Mouse (Mus musculus) neural tube, embryonic 15.5 days (tissue): Measurements from ENCODE around the gene Art5. TPM values are rescaled to one million over a fixed set of nuclear protein-coding genes. Genes with fewer than 3 reads are reported as not detected.
"Not testable (repeated sequence)": the region's sequence is repeated elsewhere in the genome, so short reads cannot be mapped to it uniquely, and the experiment has no call there.

ENCODE experiments used
- ATAC-seq: fragments of 200-750 bp; cut with Nextera tagmentation; 2 replicates; pipeline ENCODE4 v1.8.0; 2017; ENCODE audit warnings: mild to moderate bottlenecking, moderate TSS enrichment, moderate library complexity; ENCODE audit not compliant: low FRiP score
- H3K27ac ChIP-seq: fragments of 300-500 bp; sonication (generic); replicated peaks from 2 replicates; pipeline ENCODE4 v1.5.1; 2015; ENCODE audit warnings: mild to moderate bottlenecking, inconsistent platforms
- H3K27me3 ChIP-seq: fragments of 300-500 bp; sonication (generic); replicated peaks from 2 replicates; pipeline ENCODE4 v1.6.1; 2015; ENCODE audit warnings: inconsistent platforms
- H3K36me3 ChIP-seq: fragments of 300-500 bp; sonication (generic); 2 replicates; pipeline ENCODE4 v1.6.1; 2015; ENCODE audit warnings: inconsistent platforms
- H3K4me1 ChIP-seq: fragments of 300-500 bp; sonication (generic); 2 replicates; pipeline ENCODE4 v1.6.1; 2015; ENCODE audit warnings: inconsistent platforms
- H3K4me2 ChIP-seq: fragments of 300-500 bp; sonication (generic); 2 replicates; pipeline ENCODE4 v1.6.1; 2015; ENCODE audit warnings: inconsistent platforms, mild to moderate bottlenecking, moderate library complexity
- H3K4me3 ChIP-seq: fragments of 300-500 bp; sonication (generic); replicated peaks from 2 replicates; pipeline ENCODE4 v1.5.1; 2015; ENCODE audit warnings: mild to moderate bottlenecking, inconsistent platforms
- H3K9ac ChIP-seq: fragments of 300-500 bp; sonication (generic); replicated peaks from 2 replicates; pipeline ENCODE4 v1.6.1; 2015; ENCODE audit warnings: mild to moderate bottlenecking, inconsistent platforms
- H3K9me3 ChIP-seq: fragments of 300-500 bp; sonication (generic); replicated peaks from 2 replicates; pipeline ENCODE4 v1.6.1; 2016; ENCODE audit warnings: inconsistent platforms
- WGBS: fragments of 180-500 bp; shearing (Covaris S2); methylation state at CpG from one replicate; pipeline ENCODE4 v1.1.7; 2015; ENCODE audit warnings: mixed read lengths; 5-methylcytosine and 5-hydroxymethylcytosine counted together
- polyA plus RNA-seq: library from polyadenylated mRNA; unstranded; fragments of >200 nt; fragmentation: Nextera tagmentation; extraction: Ambion mirVana; gene quantifications from 2 replicates; pipeline ENCODE4 v1.2.1, GENCODE M21; 2015

The Art5 gene
- polyA plus RNA-seq, 1 experiment from 2014 or later: 0.23 TPM

DNA sequence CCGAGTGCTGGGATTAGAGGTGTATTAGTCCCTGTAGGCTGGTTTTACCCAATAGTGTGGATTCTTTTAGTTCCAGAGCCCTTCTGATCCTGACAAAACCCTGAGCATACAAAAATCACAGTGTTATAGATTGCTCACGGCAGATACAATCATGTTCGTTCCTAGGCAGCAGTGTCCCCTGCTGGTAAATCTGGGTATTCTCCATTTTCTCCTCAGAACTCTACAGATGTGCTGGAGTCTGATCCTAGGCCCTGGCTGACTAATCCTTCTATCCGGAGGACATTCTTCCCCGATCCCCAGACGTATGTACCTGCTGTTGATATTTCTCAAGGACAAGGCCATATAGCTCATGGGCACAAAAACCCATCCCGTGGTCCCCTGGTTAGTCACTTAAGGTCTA, 30.8 kb downstream of the Art5 start:
- H3K27ac ChIP-seq: no peak overlapping the region
- H3K4me3 ChIP-seq: no peak overlapping the region
- no peak overlapping the region for H3K9ac ChIP-seq
- no peaks in the 10 kb centered on the region for H3K9me3 ChIP-seq
- 80% methylated on average over 7 of the region's 7 CpGs for WGBS
- H3K4me1 ChIP-seq: no peaks in the 10 kb centered on the region
- H3K4me2 ChIP-seq: no peak overlapping the region
- peaks cover 78% of the 10 kb centered on the region for H3K36me3 ChIP-seq
- H3K27me3 ChIP-seq: no peaks in the 10 kb centered on the region
- no peak for ATAC-seq

DNA sequence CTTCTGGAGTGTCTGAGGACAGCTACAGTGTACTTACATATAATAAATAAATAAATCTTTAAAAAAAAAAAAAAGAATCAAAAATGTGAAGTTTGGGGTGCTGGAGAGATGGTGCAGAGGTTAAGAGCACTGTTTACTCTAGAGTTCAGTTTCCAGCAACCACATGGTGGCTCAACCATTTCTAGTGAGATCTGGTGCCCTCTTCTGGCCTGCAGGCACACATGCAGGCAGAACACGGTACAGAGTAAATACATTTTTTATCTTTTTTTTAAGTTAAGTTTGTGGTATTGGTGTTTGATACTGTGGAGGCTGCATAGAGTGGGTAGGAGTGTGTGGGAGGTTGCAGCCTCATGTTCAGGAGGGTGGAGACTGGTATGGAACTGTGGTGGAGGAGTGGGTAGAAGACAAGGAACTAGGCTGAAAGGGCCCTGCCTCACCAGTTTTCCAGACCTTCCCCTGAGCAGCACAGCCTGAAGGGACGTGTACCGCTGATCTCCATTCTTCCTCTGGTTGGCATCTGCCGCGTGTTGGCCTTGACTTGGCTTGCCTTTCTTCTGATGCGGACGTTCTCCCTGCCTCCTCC, 32.5 kb downstream of the Art5 start:
- Histone ChIP-seq H3K4me2 (no peak overlapping the region), H3K4me3 (no peak overlapping the region), H3K4me1 (no peaks in the 10 kb centered on the region), H3K9ac (no peak overlapping the region), H3K27ac (no peak overlapping the region), H3K36me3 (peaks cover 78% of the 10 kb centered on the region), H3K27me3 (no peaks in the 10 kb centered on the region), H3K9me3 (no peaks in the 10 kb centered on the region)
- 90% methylated on average over 7 of the region's 7 CpGs for WGBS
- ATAC-seq: no peak

DNA sequence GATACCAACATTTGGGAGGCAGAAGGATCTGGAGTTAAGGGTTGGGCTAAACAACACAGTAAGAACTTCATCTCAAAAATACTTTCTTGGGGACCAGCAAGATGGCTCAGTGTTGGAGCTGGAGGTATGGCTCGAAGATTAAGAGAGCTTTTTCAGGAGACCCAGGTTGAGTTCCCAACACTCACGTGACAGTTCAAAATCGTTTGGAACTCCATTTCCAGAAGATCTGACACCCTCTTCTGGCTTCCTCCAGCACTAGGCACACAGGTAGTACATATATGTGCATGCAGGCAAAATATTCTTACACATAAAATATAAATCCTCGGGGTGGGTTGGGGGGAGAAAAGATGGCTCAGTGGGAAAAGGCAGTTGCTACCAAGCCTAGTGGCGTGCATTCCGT, 42.9 kb downstream of the Art5 start:
- no peaks in the 10 kb centered on the region for H3K27me3 ChIP-seq
- peak overlapping the region; percentile 69 for H3K4me2 ChIP-seq
- no peak for ATAC-seq
- H3K36me3 ChIP-seq: peaks cover 3% of the 10 kb centered on the region; the same call in 1 of the 2 replicates
- WGBS: 87% methylated on average over 6 of the region's 6 CpGs
- peaks cover 38% of the 10 kb centered on the region for H3K4me1 ChIP-seq
- H3K4me3 ChIP-seq: peak overlapping the region; percentile 79
- no peak overlapping the region for H3K27ac ChIP-seq
- no peaks in the 10 kb centered on the region for H3K9me3 ChIP-seq
- H3K9ac ChIP-seq: peak overlapping the region; percentile 68; the same call in 1 of the 2 replicates

DNA sequence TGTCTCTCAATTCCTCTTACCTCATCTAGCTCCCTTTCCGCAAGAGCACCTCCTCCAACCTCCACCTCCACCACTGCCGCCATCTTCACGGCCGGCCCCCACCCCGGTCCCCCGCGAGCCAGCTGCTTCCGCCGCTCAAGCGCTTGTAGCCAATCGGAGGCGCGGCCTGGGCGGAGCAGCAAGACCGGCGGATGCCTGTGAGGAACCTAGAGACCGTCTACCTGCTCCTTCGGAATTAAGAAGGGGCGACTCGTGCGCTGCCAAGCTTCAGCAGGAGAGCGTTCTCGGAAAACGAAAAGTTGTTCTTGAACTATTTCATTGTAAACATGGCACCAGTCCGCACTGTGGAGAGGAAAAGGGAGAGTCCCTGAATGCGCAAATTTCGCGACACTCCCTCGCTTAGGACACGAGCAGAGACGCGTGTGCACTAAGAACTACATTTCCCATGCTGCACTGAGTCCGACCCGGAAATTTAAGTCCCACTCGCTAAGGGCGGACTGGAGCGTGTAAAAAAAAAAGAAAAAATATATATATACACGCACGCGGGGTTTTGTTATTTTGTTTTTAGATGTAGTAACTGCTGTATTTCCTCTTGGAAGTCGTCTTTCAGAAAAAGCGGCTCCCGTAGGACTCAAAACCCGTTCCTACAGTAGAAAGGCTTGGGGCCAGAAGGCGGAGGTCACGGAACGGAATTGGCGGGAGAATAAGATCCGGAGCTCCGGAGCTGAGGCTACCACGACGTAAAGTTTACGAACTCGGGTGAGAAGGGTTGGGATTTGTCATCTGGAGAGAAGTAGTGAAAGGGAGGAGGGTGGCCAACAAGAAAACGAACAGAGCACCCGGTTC, 44.0 kb downstream of the Art5 start, which contains the start of the genes Rnf121, Xndc1 and Xntrpc:
TSS of gene Rnf121 (minus strand) at position 424 of the 846 bp plus-strand sequence.
TSS of gene Xndc1 (plus strand) at position 466 of the 846 bp plus-strand sequence.
TSS of gene Xntrpc (plus strand) at position 668 of the 846 bp plus-strand sequence.
- no peaks in the 10 kb centered on the region for H3K9me3 ChIP-seq
- peaks cover 39% of the 10 kb centered on the region for H3K4me1 ChIP-seq
- H3K9ac ChIP-seq: peak within 1 kb of the TSS; percentile 68
- H3K27me3 ChIP-seq: no peaks in the 10 kb centered on the region
- WGBS: under 1% methylated on average over 56 of the region's 56 CpGs
- H3K27ac ChIP-seq: peak within 1 kb of the TSS; percentile 91
- H3K4me3 ChIP-seq: peak within 1 kb of the TSS; percentile 79
- no peaks in the 10 kb centered on the region for H3K36me3 ChIP-seq
- peak; percentile 99 for ATAC-seq
- peak within 1 kb of the TSS; percentile 69 for H3K4me2 ChIP-seq

DNA sequence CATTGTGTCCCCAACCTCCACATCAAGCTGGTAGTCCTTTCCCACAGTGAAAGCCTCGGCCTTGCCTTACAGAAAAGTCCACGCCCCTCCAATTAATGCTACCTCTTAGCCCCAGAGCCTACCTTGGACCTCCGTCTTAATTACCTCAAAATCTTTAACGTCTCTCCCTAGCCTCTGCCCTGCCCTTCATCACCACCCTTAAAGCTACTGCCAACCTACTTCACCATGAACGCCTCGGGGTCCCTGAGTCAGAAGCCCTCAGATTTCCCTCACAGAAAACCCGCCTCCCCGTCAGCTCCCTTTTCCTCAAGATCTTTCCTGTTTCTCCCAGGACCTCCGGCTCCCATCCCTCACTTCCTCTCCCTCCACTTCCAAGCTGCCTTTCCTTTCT, 44.6 kb downstream of the Art5 start:
- Histone ChIP-seq H3K4me1 (peaks cover 39% of the 10 kb centered on the region), H3K9me3 (no peaks in the 10 kb centered on the region), H3K36me3 (no peaks in the 10 kb centered on the region), H3K27me3 (no peaks in the 10 kb centered on the region), H3K4me2 (peak overlapping the region; percentile 69), H3K4me3 (peak overlapping the region; percentile 79), H3K27ac (peak overlapping the region; percentile 91), H3K9ac (peak overlapping the region; percentile 68)
- WGBS: 1% methylated on average over 9 of the region's 9 CpGs
- ATAC-seq: peak; percentile 54

DNA sequence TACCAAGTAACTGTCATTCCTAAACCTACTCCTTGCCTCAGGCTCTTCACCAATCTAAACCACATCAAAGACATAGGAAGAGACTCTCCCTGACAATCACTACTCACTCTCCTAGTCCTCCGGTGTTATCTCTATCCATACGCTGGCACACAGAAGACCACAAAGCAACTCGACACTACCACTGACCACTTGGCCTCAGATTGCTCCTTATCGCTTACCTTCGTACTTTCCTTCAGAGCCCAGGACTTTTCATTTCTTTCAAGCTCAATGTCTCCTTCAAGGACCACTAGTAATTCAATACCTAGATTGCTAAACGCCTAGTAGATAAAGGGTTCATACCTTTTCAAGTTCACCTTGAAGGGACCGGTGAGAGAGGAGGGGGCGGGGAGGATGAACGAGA, 45.4 kb downstream of the Art5 start:
- peaks cover 39% of the 10 kb centered on the region for H3K4me1 ChIP-seq
- no peak for ATAC-seq
- peak overlapping the region; percentile 79 for H3K4me3 ChIP-seq
- WGBS: 87% methylated on average over 9 of the region's 9 CpGs
- no peak overlapping the region; the same call in 1 of the 2 replicates for H3K9ac ChIP-seq
- H3K36me3 ChIP-seq: no peaks in the 10 kb centered on the region
- no peaks in the 10 kb centered on the region for H3K27me3 ChIP-seq
- no peaks in the 10 kb centered on the region for H3K9me3 ChIP-seq
- no peak overlapping the region for H3K27ac ChIP-seq
- H3K4me2 ChIP-seq: peak overlapping the region; percentile 69

DNA sequence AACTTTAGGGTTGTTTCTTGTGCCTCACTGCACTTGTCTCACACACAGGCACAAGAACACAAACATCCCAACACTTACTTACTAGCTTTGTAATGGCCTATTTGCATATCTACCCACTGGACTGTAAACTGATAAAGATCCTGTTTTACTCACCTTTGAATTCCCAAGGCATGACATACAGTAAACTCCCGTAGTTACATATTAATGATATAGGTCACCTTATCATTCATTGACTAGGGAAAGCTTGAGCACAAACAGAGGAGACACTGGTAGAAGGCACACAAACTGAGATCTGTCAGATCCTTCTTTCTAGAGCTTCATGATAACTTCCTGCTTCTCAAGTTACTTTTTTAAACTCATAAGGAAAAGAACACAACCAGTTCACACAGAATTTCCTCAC, 47.1 kb downstream of the Art5 start:
- H3K4me1 ChIP-seq: peaks cover 39% of the 10 kb centered on the region

DNA sequence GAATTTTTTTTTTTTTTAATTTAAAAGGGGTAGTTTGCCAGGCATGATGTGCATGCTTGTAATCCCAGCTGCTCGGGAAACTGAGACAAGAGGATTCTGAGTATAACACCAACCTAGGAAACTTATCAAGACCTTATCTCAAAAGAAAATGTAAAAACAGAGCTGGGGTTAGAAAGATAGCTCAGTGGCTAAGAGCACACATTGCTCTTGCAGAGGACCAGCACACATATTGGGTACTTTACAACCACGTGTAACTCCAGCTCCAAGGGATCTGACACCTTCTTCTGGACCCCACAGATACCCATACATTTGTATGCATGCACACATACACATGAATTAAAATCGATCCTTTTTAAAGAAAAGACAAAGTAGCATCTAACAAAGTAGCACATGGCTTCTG, 47.9 kb downstream of the Art5 start:
- no peak for ATAC-seq
- 92% methylated on average over 3 of the region's 3 CpGs for WGBS
- H3K27ac ChIP-seq: no peak overlapping the region
- peaks cover 34% of the 10 kb centered on the region for H3K4me1 ChIP-seq
- H3K9ac ChIP-seq: no peak overlapping the region
- H3K4me2 ChIP-seq: no peak overlapping the region
- H3K27me3 ChIP-seq: no peaks in the 10 kb centered on the region
- no peaks in the 10 kb centered on the region for H3K36me3 ChIP-seq
- no peaks in the 10 kb centered on the region for H3K9me3 ChIP-seq
- H3K4me3 ChIP-seq: no peak overlapping the region

More for the DNA sequence above, 47.1 kb downstream of the Art5 start:
- H3K4me3 ChIP-seq: no peak overlapping the region
- no peak overlapping the region for H3K9ac ChIP-seq
- no peaks in the 10 kb centered on the region for H3K9me3 ChIP-seq
- H3K27me3 ChIP-seq: no peaks in the 10 kb centered on the region
- ATAC-seq: no peak
- H3K36me3 ChIP-seq: no peaks in the 10 kb centered on the region
- no peak overlapping the region for H3K27ac ChIP-seq
- WGBS: 87% methylated on average over 1 of the region's 1 CpGs
- no peak overlapping the region for H3K4me2 ChIP-seq

DNA sequence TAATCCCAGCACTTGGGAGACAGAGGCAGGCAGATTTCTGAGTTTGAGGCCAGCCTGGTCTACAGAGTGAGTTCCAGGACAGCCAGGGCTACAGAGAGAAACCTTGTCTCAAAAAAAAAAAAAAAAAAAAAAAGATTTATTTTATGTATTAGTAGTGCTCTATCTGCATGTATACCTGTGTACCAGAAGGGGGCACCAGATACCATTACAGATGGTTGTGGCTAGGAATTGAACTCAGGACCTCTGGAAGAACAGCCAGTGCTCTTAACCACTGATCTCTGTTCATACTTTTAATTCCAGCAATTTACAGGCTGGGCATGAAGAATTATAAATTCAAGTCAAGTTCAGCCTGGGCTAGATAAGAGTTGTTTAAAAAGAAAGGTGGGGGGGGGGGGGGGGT, 60.8 kb downstream of the Art5 start:
- H3K4me3 ChIP-seq, H3K4me2 ChIP-seq, H3K9ac ChIP-seq, H3K9me3 ChIP-seq, H3K27me3 ChIP-seq, H3K4me1 ChIP-seq, ATAC-seq, H3K27ac ChIP-seq: not testable (repeated sequence)
- peaks cover 12% of the 10 kb centered on the region for H3K36me3 ChIP-seq

Other genes with a start within 250 kb of the Art5 start
- 73.6 and 74.3 TPM in 2 replicates for gene Anapc15, start 245.8 kb downstream of the Art5 start, polyA plus RNA-seq
- gene Folr1, start 238.7 kb downstream of the Art5 start, polyA plus RNA-seq: 1.7 and 8.7 TPM in 2 replicates
- gene Lamtor1, start 203.6 kb downstream of the Art5 start, polyA plus RNA-seq: 156 and 158 TPM in 2 replicates
- gene Tomt, start 203.1 kb downstream of the Art5 start, polyA plus RNA-seq: 0.41 and 0.46 TPM in 2 replicates
- 9.6 and 9.8 TPM in 2 replicates for gene Lrrc51, start 175.6 kb downstream of the Art5 start, polyA plus RNA-seq
- 32.1 and 40.1 TPM in 2 replicates for gene Numa1, start 175.4 kb downstream of the Art5 start, polyA plus RNA-seq
- gene Il18bp, start 90.8 kb downstream of the Art5 start, polyA plus RNA-seq: 3.8 and 5.1 TPM in 2 replicates
- 33.0 and 33.5 TPM in 2 replicates for gene Rnf121, start 44.0 kb downstream of the Art5 start, polyA plus RNA-seq
- gene Xndc1, start 44.0 kb downstream of the Art5 start, polyA plus RNA-seq: 27.0 and 30.6 TPM in 2 replicates
- 0.86 and 1.1 TPM in 2 replicates for gene Xntrpc, start 43.8 kb downstream of the Art5 start, polyA plus RNA-seq
- gene Trpc2, start 26.4 kb downstream of the Art5 start, polyA plus RNA-seq: 0.24 TPM in 1 of 2 replicates, not detected in the other
- 1.5 and 2.5 TPM in 2 replicates for gene Art1, start 7.7 kb downstream of the Art5 start, polyA plus RNA-seq
- not detected in 2 replicates for gene Chrna10, start 7.3 kb upstream of the Art5 start, polyA plus RNA-seq
- 18.1 and 21.2 TPM in 2 replicates for gene Nup98, start 100.7 kb upstream of the Art5 start, polyA plus RNA-seq
- gene Pgap2, start 100.7 kb upstream of the Art5 start, polyA plus RNA-seq: 57.0 and 62.9 TPM in 2 replicates
- gene Rhog, start 146.6 kb upstream of the Art5 start, polyA plus RNA-seq: 18.4 and 37.9 TPM in 2 replicates
- gene Stim1, start 158.3 kb upstream of the Art5 start, polyA plus RNA-seq: 13.2 and 17.0 TPM in 2 replicates